Mouse (Mus musculus) megakaryocyte, embryonic 14.5 days (primary cell): ENCODE measurements at regions not wholly inside any gene's neighbourhood (a gene's known extent, or its start where the extent isn't known, plus 50 kb on each side); places are given as distances from the start of the nearest gene placed in this dataset.
A peak's percentile ranks its signal among the peaks of the same experiment; 100 is the strongest.

Experiments used
- H3K27me3 ChIP-seq: replicated peaks from 2 replicates; pipeline ENCODE3; 2012; ENCODE audit warnings: inconsistent platforms
- H3K36me3 ChIP-seq: replicated peaks from 2 replicates; pipeline ENCODE3; 2012; ENCODE audit warnings: low read length, inconsistent platforms, mixed read lengths
- H3K4me1 ChIP-seq: 2 replicates; pipeline ENCODE4 v1.6.1; 2012; ENCODE audit warnings: inconsistent platforms
- H3K4me3 ChIP-seq: replicated peaks from 2 replicates; pipeline ENCODE3; 2012; ENCODE audit warnings: moderate library complexity, mild to moderate bottlenecking, inconsistent platforms
- H3K9me3 ChIP-seq: 2 replicates; pipeline ENCODE4 v1.6.1; 2012; ENCODE audit warnings: inconsistent platforms
- FLI1 ChIP-seq: IDR thresholded peaks from 2 replicates; pipeline ENCODE4 v1.6.1; 2012; ENCODE audit warnings: low read length, inconsistent platforms, mixed read lengths
- GATA1 ChIP-seq: IDR thresholded peaks from 3 replicates; pipeline ENCODE4 v1.6.1; 2012; ENCODE audit warnings: mixed read lengths, low read length, inconsistent platforms, borderline replicate concordance

DNA sequence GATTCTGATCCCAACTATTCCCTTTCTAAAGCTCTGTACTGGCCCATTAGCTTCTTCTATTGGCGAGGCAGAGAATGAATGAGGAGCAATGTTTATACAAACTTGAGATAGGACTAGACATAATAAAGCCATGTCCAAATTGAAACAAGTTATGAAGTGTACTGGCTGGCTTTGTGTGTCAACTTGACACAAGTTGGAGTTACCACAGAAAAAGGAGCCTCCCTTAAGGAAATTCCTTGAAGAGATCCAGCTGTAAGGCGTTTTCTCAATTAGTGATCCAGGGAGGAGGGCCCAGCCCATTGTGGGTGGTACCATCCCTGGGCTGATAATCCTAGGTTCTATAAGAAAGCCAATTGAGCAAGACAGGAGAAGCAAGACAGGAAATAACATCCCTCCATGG is 135.9 kb upstream of the Cr2 start:
- Histone ChIP-seq H3K9me3 (no peaks in the 10 kb centered on the region), H3K36me3 (no peaks in the 10 kb centered on the region), H3K4me3 (no peak overlapping the region), H3K4me1 (no peaks in the 10 kb centered on the region), H3K27me3 (no peaks in the 10 kb centered on the region)
- TF ChIP-seq FLI1: no peak
- TF ChIP-seq GATA1: no peak

DNA sequence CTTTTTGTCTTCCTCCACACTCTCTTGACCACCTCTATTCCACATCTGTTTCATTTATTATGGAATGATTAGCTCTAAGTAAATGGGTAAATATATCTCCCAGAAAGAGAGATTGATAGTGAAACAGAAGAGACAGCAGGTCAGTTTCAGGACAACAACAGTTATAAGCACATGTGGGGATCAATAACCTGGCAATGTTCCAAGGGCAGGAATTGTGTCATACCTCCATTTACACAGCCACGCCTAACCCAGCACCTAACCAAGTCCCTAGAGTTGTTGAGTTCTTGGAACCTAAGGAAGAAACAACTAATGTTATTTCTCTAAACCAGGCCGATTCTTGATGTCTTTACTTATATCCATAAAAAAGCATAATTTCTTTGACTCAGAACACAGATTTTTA is 108.6 kb upstream of the Cr2 start:
- TF ChIP-seq FLI1 (no peak), GATA1 (no peak)
- Histone ChIP-seq H3K9me3 (no peaks in the 10 kb centered on the region), H3K36me3 (no peaks in the 10 kb centered on the region), H3K4me3 (no peak overlapping the region), H3K27me3 (no peaks in the 10 kb centered on the region), H3K4me1 (no peaks in the 10 kb centered on the region)

DNA sequence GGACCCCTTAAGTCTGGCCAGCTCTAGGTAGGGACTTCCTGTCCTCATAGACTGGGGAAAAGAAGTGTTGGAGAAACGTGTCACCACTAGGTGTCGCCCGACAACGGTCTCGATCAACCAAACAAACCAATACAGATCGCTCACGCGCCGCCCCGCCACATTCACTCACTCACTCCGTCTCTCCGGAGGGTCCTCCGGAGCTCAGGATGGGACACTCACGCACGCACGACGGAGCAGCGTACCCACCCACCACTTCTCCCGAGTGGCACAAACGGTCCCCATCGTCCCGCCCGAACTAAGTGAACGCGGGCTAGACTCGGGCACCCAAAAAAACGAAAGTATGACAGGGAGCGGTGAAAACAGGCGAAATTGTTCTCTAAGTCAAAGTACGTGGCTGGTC is 65.0 kb upstream of the Cr2 start:
- TF ChIP-seq GATA1 (no peak), FLI1 (no peak)
- 0 out of 2 replicates have a peak, but pooled peaks cover 3% of the 10 kb centered on the region for H3K4me1 ChIP-seq
- no peaks in the 10 kb centered on the region for H3K9me3 ChIP-seq
- H3K4me3 ChIP-seq: peak overlapping the region; percentile 79
- no peaks in the 10 kb centered on the region for H3K36me3 ChIP-seq
- no peaks in the 10 kb centered on the region for H3K27me3 ChIP-seq

DNA sequence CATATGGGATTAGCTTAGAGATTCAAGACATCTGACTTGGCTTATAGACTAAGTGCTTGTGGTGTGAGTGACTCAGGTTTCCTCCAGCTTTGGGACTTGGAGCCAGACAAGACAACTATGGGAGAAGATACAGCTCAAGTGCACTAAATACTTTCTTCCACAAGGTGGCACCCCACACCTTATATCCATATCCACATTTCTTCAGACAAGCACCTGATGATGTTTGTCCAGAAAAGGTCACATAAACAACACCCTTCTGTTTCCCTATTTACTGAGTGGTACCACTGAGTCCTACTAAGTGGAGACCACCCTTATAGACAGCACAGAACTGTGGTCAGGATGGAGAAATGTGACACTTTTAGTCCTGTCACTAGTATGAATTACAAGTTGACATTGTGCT is 56.1 kb upstream of the Cr2 start:
- Histone ChIP-seq H3K9me3 (no peaks in the 10 kb centered on the region), H3K36me3 (no peaks in the 10 kb centered on the region), H3K4me3 (no peak overlapping the region), H3K27me3 (no peaks in the 10 kb centered on the region), H3K4me1 (0 out of 2 replicates have a peak, but pooled peaks cover 5% of the 10 kb centered on the region)
- no peak for TF ChIP-seq FLI1
- no peak for TF ChIP-seq GATA1

DNA sequence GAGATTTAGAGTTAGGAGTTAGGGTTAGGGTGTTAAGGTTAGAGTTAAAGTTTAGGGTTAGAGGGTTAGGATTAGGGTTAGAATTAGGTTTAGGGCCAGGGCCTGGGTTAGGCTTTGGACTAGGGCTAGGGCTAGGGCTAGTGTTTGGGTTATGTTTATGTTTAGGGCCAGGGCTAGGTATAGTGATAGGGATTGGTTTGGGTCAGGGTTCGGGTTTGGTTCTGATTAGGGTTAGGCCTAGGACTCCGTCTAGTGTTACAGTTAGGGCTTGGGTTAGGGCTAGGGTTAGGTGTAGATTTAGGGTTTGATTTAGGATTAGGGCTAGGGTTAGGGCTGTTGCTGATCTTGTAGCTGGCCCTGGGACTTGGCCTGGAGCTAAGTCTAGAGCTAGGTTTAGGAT is 50.5 kb upstream of the Cr2 start:
- Histone ChIP-seq H3K36me3 (no peaks in the 10 kb centered on the region), H3K27me3 (no peaks in the 10 kb centered on the region), H3K4me3 (no peak overlapping the region), H3K9me3 (no peaks in the 10 kb centered on the region), H3K4me1 (no peaks in the 10 kb centered on the region)
- TF ChIP-seq FLI1 (no peak), GATA1 (no peak)
